Mouse (Mus musculus): ENCODE results near the gene Atpif1. TPM values are rescaled to one million over a fixed set of nuclear protein-coding genes. Genes with fewer than 3 reads are reported as not detected.
"Not testable (repeated sequence)": the region's sequence is repeated elsewhere in the genome, so short reads cannot be mapped to it uniquely, and the experiment has no call there.

Gene Atpif1
- polyA plus RNA-seq, 1 experiment from 2014 or later, result 799 TPM

DNA sequence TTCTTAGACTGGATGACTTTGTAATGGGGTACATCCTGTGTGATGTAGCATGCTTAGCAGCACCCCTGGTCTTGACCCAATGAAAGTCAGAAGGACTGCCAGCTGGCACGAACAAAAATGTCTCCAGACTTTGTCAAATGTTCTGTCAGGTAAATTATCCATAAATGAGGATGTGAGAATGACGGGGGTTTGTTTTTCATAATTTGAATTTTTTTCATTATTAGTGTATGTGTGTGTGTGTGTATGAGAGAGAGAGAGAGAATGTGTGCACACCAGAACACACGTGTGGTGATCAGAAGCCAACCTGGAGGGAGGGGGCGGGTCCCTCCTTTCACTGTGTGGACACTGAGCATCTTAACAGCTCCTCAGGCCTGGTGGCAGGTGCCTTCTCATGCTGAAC, 49.2 kb downstream of the Atpif1 start:
- H3K27me3 ChIP-seq, result no peaks in the 10 kb centered on the region
- no peak for ATAC-seq (ENCODE audit: insufficient number of reproducible peaks, low FRiP score, low TSS enrichment, low read depth)
- 77% methylated on average over 4 of the region's 4 CpGs for WGBS
- H3K9me3 ChIP-seq, result no peaks in the 10 kb centered on the region
- H3K9ac ChIP-seq, result no peak overlapping the region
- no peaks in the 10 kb centered on the region for H3K36me3 ChIP-seq
- H3K4me1 ChIP-seq, result 0 out of 2 replicates have a peak, but pooled peaks cover 1% of the 10 kb centered on the region
- no peak overlapping the region for H3K4me3 ChIP-seq
- no peak overlapping the region for H3K4me2 ChIP-seq
- H3K27ac ChIP-seq, result no peak overlapping the region

DNA sequence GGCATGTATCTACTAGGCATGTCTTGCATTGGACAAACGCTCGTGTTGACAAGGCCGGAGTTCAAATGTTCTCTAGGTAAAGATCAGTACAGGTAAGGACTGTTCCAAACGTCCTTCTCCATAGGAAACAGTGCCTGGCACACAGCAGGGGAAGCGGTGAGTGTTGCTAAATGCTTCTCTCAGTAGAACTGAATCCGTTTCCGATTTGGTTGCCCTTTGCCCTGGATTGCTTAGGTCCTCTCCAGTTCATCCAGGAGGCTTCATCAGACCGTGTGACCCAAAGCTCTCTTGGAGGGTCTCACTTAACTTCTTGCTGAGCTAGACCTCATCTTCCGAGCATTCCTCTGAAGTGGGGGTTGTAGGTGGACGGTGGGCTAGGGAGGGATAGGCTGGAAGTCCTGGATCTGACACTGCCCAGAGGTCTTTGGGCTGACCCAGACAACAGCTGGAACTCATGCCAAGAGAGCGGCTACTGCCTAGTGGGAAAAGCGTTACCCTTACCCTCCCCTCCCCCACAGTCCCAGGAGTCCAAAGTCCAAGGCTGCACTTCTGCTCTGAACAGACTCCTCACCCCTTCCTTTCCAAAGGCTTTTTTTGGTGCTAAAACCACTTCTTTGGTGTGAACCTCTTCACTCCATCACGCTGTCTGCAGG, 50.4 kb downstream of the Atpif1 start:
- H3K27ac ChIP-seq, result no peak overlapping the region
- H3K9me3 ChIP-seq, result no peaks in the 10 kb centered on the region
- no peak for ATAC-seq (ENCODE audit: insufficient number of reproducible peaks, low FRiP score, low TSS enrichment, low read depth)
- no peak overlapping the region for H3K4me3 ChIP-seq
- H3K36me3 ChIP-seq, result no peaks in the 10 kb centered on the region
- H3K4me2 ChIP-seq, result no peak overlapping the region
- 77% methylated on average over 13 of the region's 13 CpGs for WGBS
- H3K27me3 ChIP-seq, result no peaks in the 10 kb centered on the region
- H3K4me1 ChIP-seq, result no peaks in the 10 kb centered on the region
- H3K9ac ChIP-seq, result no peak overlapping the region

DNA sequence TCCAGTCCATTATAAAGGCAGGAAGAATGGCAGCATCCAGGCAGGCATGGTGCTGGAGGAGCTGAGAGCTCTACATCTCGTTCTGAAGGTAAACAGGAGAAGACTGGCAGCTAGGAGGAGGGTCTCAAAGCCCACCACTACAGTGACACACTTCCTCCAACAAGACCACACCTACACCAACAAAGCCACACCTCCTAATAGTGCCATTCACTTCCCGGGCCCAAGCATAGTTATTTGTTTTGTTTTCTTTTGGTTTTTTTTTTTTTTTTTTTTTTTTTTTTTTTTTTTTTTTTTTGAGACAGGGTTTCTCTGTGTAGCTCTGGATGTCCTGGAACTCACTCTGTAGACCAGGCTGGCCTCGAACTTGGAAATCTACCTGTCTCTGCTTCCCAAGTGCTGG, 51.4 kb downstream of the Atpif1 start:
- H3K27me3 ChIP-seq; H3K9me3 ChIP-seq; H3K4me3 ChIP-seq; H3K4me1 ChIP-seq; ATAC-seq (ENCODE audit: insufficient number of reproducible peaks, low FRiP score, low TSS enrichment, low read depth); H3K9ac ChIP-seq; H3K27ac ChIP-seq; H3K4me2 ChIP-seq; H3K36me3 ChIP-seq: not testable (repeated sequence)
- WGBS, result 70% methylated on average over 3 of the region's 3 CpGs

Other genes with a start within 250 kb of the Atpif1 start
- 1.8 and 2.7 TPM in 2 replicates for gene Rab42, start 230.3 kb downstream of the Atpif1 start, polyA plus RNA-seq (2015; fragmentation: Nextera tagmentation; extraction: Ambion mirVana)
- gene Trnau1ap, start 204.1 kb downstream of the Atpif1 start, polyA plus RNA-seq (2015; fragmentation: Nextera tagmentation; extraction: Ambion mirVana), result 61.4 and 68.3 TPM in 2 replicates
- 66.2 and 70.1 TPM in 2 replicates for gene Rcc1, start 180.1 kb downstream of the Atpif1 start, polyA plus RNA-seq (2015; fragmentation: Nextera tagmentation; extraction: Ambion mirVana)
- gene Phactr4, start 111.2 kb downstream of the Atpif1 start, polyA plus RNA-seq (2015; fragmentation: Nextera tagmentation; extraction: Ambion mirVana), result 20.1 and 20.9 TPM in 2 replicates
- 22.2 and 24.1 TPM in 2 replicates for gene Med18, start 69.7 kb downstream of the Atpif1 start, polyA plus RNA-seq (2015; fragmentation: Nextera tagmentation; extraction: Ambion mirVana)
- gene Sesn2, start 23.2 kb downstream of the Atpif1 start, polyA plus RNA-seq (2015; fragmentation: Nextera tagmentation; extraction: Ambion mirVana), result 11.8 and 12.8 TPM in 2 replicates
- 129 and 131 TPM in 2 replicates for gene Dnajc8, start 1.9 kb upstream of the Atpif1 start, polyA plus RNA-seq (2015; fragmentation: Nextera tagmentation; extraction: Ambion mirVana)
- 1.1 and 1.4 TPM in 2 replicates for gene Ptafr, start 30.4 kb upstream of the Atpif1 start, polyA plus RNA-seq (2015; fragmentation: Nextera tagmentation; extraction: Ambion mirVana)
- 25.2 and 25.5 TPM in 2 replicates for gene Eya3, start 105.3 kb upstream of the Atpif1 start, polyA plus RNA-seq (2015; fragmentation: Nextera tagmentation; extraction: Ambion mirVana)
- gene Xkr8, start 198.9 kb upstream of the Atpif1 start, polyA plus RNA-seq (2015; fragmentation: Nextera tagmentation; extraction: Ambion mirVana), result 6.0 and 7.2 TPM in 2 replicates
- 7.8 and 7.9 TPM in 2 replicates for gene Smpdl3b, start 223.6 kb upstream of the Atpif1 start, polyA plus RNA-seq (2015; fragmentation: Nextera tagmentation; extraction: Ambion mirVana)
- 97.9 and 105 TPM in 2 replicates for gene Rpa2, start 234.7 kb upstream of the Atpif1 start, polyA plus RNA-seq (2015; fragmentation: Nextera tagmentation; extraction: Ambion mirVana)